Mouse (Mus musculus) neural tube, embryonic 12.5 days (tissue): Measurements from ENCODE around the gene Necap2. TPM values are rescaled to one million over a fixed set of nuclear protein-coding genes. Genes with fewer than 3 reads are reported as not detected.

Source experiments
- ATAC-seq: fragments of 200-750 bp; cut with Nextera tagmentation; 2 replicates; pipeline ENCODE4 v1.8.0; 2017; ENCODE audit warnings: low read depth, mild to moderate bottlenecking, moderate TSS enrichment, moderate library complexity; ENCODE audit not compliant: low FRiP score
- H3K27ac ChIP-seq: fragments of 300-500 bp; sonication (generic); 2 replicates; pipeline ENCODE4 v1.5.1; 2016
- H3K27me3 ChIP-seq: fragments of 300-500 bp; sonication (generic); replicated peaks from 2 replicates; pipeline ENCODE4 v1.6.1; 2016; ENCODE audit warnings: mild to moderate bottlenecking
- H3K36me3 ChIP-seq: fragments of 300-500 bp; sonication (generic); 2 replicates; pipeline ENCODE4 v1.6.1; 2016; ENCODE audit warnings: mild to moderate bottlenecking
- H3K4me1 ChIP-seq: fragments of 300-500 bp; sonication (generic); 2 replicates; pipeline ENCODE4 v1.6.1; 2016
- H3K4me2 ChIP-seq: fragments of 300-500 bp; sonication (generic); replicated peaks from 2 replicates; pipeline ENCODE4 v1.6.1; 2016; ENCODE audit warnings: mild to moderate bottlenecking
- H3K4me3 ChIP-seq: fragments of 300-500 bp; sonication (generic); 2 replicates; pipeline ENCODE4 v1.5.1; 2016
- H3K9ac ChIP-seq: fragments of 300-500 bp; sonication (generic); 2 replicates; pipeline ENCODE4 v1.6.1; 2016; ENCODE audit warnings: mild to moderate bottlenecking
- H3K9me3 ChIP-seq: fragments of 300-500 bp; sonication (generic); 2 replicates; pipeline ENCODE4 v1.6.1; 2016; ENCODE audit warnings: mild to moderate bottlenecking
- WGBS: fragments of 180-500 bp; shearing (Covaris S2); methylation state at CpG from one replicate; pipeline ENCODE4 v1.1.7; 2016; 5-methylcytosine and 5-hydroxymethylcytosine counted together
- polyA plus RNA-seq: library from polyadenylated mRNA; unstranded; fragments of >200 nt; fragmentation: Nextera tagmentation; extraction: Ambion mirVana; gene quantifications from 2 replicates; pipeline ENCODE4 v1.2.1, GENCODE M21; 2016

Necap2 gene
- 55.0 and 61.2 TPM in 2 replicates for polyA plus RNA-seq

DNA sequence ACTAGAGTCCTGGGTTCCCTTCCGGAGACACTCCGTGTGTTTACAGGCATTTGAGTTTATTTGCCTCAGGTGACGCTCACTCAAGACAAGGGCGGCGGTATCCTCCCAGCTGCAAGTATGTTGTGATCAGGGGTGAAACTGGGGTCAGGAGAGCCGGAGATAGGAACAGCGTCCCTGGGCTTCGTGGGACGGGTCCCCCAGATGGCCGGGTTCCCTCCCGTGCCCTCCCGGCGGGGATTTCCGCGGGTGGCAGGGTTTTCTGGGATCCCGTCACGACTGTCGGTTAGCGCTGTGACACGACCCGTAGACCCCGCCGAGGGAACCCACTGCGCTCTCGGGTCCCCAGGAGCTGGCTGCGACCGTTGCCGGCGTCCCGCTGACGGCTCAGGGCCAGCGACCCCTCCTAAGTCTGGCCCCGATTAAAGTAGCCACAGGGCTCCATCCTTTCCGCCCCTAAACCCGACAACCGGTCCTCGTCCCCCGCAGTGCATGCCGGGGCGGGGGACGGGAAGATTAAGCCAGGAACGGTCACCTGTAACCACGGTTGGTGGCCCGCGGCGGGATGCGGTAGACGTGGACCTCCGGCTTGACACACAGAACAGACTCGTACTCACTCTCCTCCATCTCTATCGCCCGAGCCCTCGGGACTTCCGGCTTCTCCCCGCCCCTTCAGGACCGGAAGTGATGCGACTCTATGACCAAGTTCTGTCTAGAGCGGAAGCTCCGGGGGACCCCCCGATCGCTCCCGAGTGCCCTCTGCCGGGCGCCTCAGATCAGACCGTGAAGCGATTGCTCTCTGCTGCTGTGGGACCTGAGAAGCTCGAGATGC is at the start of gene Necap2:
Gene Necap2, minus strand, starts transcription at position 677 of the 829 bp plus-strand sequence.
- Histone ChIP-seq H3K4me3 (peak within 1 kb of the TSS; percentile 94), H3K36me3 (peaks cover 17% of the 10 kb centered on the region), H3K9me3 (no peaks in the 10 kb centered on the region), H3K9ac (peak within 1 kb of the TSS; percentile 93), H3K4me2 (peak within 1 kb of the TSS; percentile 97), H3K4me1 (peaks cover 15% of the 10 kb centered on the region), H3K27me3 (no peaks in the 10 kb centered on the region), H3K27ac (no peak within 1 kb of the TSS; the same call in 1 of the 2 replicates)
- WGBS: under 1% methylated on average over 67 of the region's 67 CpGs
- ATAC-seq: peak; percentile 95

GRCm38 (mm10) chr4:141123065-141123464 is 44.9 kb upstream of the Necap2 start:
- no peaks in the 10 kb centered on the region for H3K27me3 ChIP-seq
- no peak overlapping the region for H3K27ac ChIP-seq
- no peak for ATAC-seq
- no peak overlapping the region for H3K9ac ChIP-seq
- H3K4me3 ChIP-seq: no peak overlapping the region
- H3K4me1 ChIP-seq: peaks cover 15% of the 10 kb centered on the region; the same call in 1 of the 2 replicates
- no peaks in the 10 kb centered on the region for H3K9me3 ChIP-seq
- H3K4me2 ChIP-seq: no peak overlapping the region
- H3K36me3 ChIP-seq: peaks cover 8% of the 10 kb centered on the region; the same call in 1 of the 2 replicates
- WGBS: 33% methylated on average over 1 of the region's 1 CpGs

GRCm38 (mm10) chr4:141122663-141123062 is 44.5 kb upstream of the Necap2 start:
- H3K4me1 ChIP-seq: peaks cover 15% of the 10 kb centered on the region; the same call in 1 of the 2 replicates
- no peak for ATAC-seq
- H3K27me3 ChIP-seq: no peaks in the 10 kb centered on the region
- no peak overlapping the region for H3K9ac ChIP-seq
- peaks cover 10% of the 10 kb centered on the region for H3K36me3 ChIP-seq
- no peak overlapping the region for H3K4me2 ChIP-seq
- H3K9me3 ChIP-seq: no peaks in the 10 kb centered on the region
- WGBS: 86% methylated on average over 7 of the region's 7 CpGs
- no peak overlapping the region for H3K4me3 ChIP-seq
- no peak overlapping the region for H3K27ac ChIP-seq

- Histone ChIP-seq H3K9ac (no peak overlapping the region), H3K27me3 (no peaks in the 10 kb centered on the region), H3K36me3 (peaks cover 29% of the 10 kb centered on the region), H3K9me3 (no peaks in the 10 kb centered on the region), H3K4me1 (peaks cover 13% of the 10 kb centered on the region; the same call in 1 of the 2 replicates), H3K4me2 (no peak overlapping the region), H3K27ac (no peak overlapping the region; the same call in 1 of the 2 replicates), H3K4me3 (no peak overlapping the region)
- ATAC-seq: no peak
- 24% methylated on average over 11 of the region's 11 CpGs for WGBS
Measured at GRCm38 (mm10) chr4:141120700-141121099, 42.5 kb upstream of the Necap2 start.

DNA sequence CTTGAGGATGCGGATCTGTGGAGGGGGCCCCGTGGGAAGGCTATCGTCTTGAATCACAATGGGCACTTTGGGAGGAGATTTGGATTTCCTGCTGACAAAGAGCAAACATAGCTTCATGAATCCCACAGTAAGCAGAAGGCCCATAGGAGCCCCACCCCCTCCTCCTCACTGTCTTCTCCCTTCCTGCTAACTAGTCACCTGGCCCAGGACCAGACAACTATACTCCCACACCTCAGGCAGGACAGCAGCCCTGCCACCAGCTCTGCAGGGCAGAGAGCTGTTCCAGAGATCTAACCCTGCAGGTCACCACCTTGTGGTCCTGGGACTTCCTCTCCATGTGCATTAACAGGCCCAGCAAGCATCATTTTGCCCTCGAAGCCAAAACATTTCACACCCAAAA is 40.5 kb upstream of the Necap2 start:
- Histone ChIP-seq H3K36me3 (peaks cover 47% of the 10 kb centered on the region), H3K4me1 (peaks cover 8% of the 10 kb centered on the region; the same call in 1 of the 2 replicates), H3K9ac (no peak overlapping the region), H3K9me3 (no peaks in the 10 kb centered on the region), H3K27ac (no peak overlapping the region), H3K4me2 (no peak overlapping the region), H3K27me3 (no peaks in the 10 kb centered on the region), H3K4me3 (no peak overlapping the region)
- no peak for ATAC-seq
- 77% methylated on average over 4 of the region's 4 CpGs for WGBS

DNA sequence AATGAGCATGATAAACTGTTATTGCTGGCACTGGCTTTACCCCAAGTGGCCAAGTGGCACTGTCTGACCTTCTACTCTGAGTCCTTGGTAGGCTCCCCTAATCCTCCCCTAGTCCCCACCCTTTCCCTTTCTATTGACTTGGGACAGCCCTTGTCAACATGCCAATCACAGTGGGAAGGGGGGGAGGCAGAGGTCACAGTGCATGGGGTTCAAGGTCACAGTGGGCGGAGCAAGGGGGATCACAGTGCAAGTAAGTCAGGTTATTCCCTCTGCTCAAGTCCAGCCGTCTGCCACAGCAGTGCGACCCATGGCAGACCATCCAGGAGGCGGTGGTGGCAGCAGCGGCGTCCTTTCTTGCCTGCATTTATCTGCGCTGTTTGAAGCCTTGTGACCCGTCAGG is 37.2 kb upstream of the Necap2 start:
- Histone ChIP-seq H3K9ac (no peak overlapping the region), H3K36me3 (peaks cover 77% of the 10 kb centered on the region), H3K4me3 (no peak overlapping the region), H3K27ac (no peak overlapping the region), H3K9me3 (no peaks in the 10 kb centered on the region), H3K4me2 (no peak overlapping the region), H3K27me3 (no peaks in the 10 kb centered on the region), H3K4me1 (0 out of 2 replicates have a peak, but pooled peaks cover 4% of the 10 kb centered on the region)
- 88% methylated on average over 8 of the region's 8 CpGs for WGBS
- ATAC-seq: no peak

GRCm38 (mm10) chr4:141114521-141114981 is 36.4 kb upstream of the Necap2 start:
- WGBS: 89% methylated on average over 6 of the region's 6 CpGs
- Histone ChIP-seq H3K4me3 (no peak overlapping the region), H3K4me1 (no peaks in the 10 kb centered on the region), H3K9ac (no peak overlapping the region), H3K27me3 (no peaks in the 10 kb centered on the region), H3K4me2 (no peak overlapping the region), H3K9me3 (no peaks in the 10 kb centered on the region), H3K36me3 (peaks cover 80% of the 10 kb centered on the region), H3K27ac (no peak overlapping the region)
- ATAC-seq: no peak

- no peak overlapping the region for H3K4me2 ChIP-seq
- no peaks in the 10 kb centered on the region for H3K9me3 ChIP-seq
- H3K4me1 ChIP-seq: no peaks in the 10 kb centered on the region
- no peaks in the 10 kb centered on the region for H3K27me3 ChIP-seq
- no peak for ATAC-seq
- peaks cover 79% of the 10 kb centered on the region for H3K36me3 ChIP-seq
- 85% methylated on average over 7 of the region's 7 CpGs for WGBS
- H3K4me3 ChIP-seq: no peak overlapping the region
- H3K27ac ChIP-seq: no peak overlapping the region
- no peak overlapping the region for H3K9ac ChIP-seq
Measured at GRCm38 (mm10) chr4:141113831-141114230, 35.7 kb upstream of the Necap2 start.

DNA sequence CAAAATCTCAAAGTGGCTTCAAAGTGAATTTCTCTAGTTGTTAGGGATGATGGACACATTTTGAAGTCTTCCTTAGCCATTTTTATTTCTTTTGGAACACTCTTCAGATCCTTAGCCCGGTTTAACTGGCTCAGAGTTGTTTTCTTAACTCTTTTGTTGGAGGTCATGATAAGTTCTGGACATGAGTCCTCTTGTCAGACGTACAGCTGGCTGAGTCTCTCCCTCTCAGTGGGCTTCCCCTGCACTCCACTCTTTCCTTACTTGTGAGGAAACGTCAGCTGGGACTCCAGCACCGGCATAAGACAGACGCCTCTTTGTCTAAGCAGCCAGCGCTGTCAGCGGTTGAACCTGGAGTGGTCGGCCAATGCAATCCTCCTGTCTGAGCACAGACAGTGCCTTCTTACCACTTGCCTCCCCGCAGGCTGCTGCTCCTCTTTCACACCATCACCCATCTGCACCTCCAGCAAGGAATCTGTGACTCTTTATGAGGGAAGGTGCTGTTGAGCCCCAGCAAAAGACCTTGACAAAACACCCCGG is 30.1 kb upstream of the Necap2 start:
- ATAC-seq: no peak

DNA sequence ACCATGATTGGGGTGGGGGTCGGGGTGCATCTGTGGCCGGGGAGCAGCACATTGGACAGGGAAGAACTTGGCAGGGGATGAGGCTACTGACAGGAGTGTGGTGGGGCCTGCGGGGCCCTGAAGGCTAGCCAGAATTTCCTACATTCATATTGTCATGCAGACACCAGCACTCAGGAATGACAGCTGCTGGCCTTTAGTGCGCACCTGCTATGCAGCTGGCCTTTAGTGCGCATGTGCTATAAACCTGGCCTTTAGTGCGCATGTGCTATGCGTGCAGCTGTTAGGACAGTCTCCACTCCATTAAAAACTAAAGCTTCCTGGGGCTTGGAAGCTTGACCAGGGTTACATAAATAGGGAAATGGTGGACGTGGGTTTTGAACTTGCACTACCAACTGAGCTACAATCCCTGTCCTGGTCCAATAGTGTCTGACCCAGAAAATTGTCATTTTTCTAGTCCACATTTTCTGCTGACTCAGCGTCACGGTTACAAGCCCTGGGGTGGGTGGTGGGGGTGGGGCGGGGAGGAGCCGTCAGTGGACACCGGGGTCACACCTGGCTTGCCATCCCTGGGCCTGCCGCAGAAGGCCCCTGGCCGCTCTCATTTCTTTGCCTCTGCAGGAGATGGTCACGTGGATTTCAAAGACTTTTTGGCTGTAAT is 28.5 kb upstream of the Necap2 start:
- Histone ChIP-seq H3K36me3 (peaks cover 15% of the 10 kb centered on the region), H3K9ac (no peak overlapping the region), H3K9me3 (no peaks in the 10 kb centered on the region), H3K4me1 (no peaks in the 10 kb centered on the region), H3K4me2 (no peak overlapping the region), H3K4me3 (no peak overlapping the region), H3K27ac (no peak overlapping the region), H3K27me3 (no peaks in the 10 kb centered on the region)
- ATAC-seq: 0 out of 2 replicates have a peak, but pooled peaks have one; percentile 17
- 78% methylated on average over 16 of the region's 16 CpGs for WGBS

More for the DNA sequence above, 30.1 kb upstream of the Necap2 start:
- Histone ChIP-seq H3K27me3 (no peaks in the 10 kb centered on the region), H3K4me2 (no peak overlapping the region), H3K36me3 (peaks cover 30% of the 10 kb centered on the region), H3K4me1 (no peaks in the 10 kb centered on the region), H3K27ac (no peak overlapping the region), H3K4me3 (no peak overlapping the region), H3K9me3 (no peaks in the 10 kb centered on the region), H3K9ac (no peak overlapping the region)
- WGBS: 47% methylated on average over 10 of the region's 10 CpGs

DNA sequence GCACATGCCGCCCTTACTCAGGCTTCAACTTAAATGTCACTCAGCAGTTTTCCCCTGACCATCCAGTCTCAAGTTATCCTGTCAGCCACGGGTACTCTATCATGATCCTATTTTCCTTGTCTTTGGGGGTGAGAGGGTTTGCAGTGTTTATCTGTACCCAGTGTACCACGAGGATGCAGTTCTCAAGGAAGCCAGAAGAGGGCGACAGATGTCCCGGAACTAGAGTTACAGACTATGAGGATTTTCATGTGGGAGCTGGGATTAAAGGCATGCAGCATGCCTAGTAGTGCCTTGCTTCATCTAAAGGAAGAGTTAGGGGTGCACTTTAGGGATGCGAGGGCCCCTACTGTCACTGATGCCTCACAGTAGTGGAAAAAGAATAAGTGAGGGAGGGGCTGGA is 23.7 kb upstream of the Necap2 start:
- no peak for ATAC-seq
- Histone ChIP-seq H3K4me2 (no peak overlapping the region), H3K36me3 (no peaks in the 10 kb centered on the region), H3K27me3 (no peaks in the 10 kb centered on the region), H3K9me3 (no peaks in the 10 kb centered on the region), H3K4me3 (no peak overlapping the region), H3K27ac (no peak overlapping the region), H3K9ac (no peak overlapping the region), H3K4me1 (0 out of 2 replicates have a peak, but pooled peaks cover under 1% of the 10 kb centered on the region)
- WGBS: 62% methylated on average over 6 of the region's 6 CpGs

DNA sequence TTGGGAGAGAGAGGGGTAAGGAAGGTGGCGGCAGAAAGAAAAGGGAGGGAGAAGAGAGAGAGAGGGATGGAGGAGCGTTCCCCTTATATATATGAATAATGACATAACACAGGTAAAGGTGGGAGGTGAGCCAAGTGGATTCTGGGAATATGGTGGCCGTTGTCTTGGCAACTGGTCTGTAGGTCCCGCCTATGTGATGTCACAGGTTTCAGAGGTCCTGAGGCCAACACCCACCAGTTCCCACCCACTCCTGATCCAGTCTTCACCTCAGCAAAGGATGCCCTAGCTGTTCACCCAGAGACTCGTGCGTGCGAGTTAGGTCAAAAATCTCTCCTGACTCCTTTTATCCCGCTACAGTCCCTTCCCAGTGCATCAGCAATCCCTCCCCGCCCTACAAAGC is 23.1 kb upstream of the Necap2 start:
- Histone ChIP-seq H3K4me3 (no peak overlapping the region), H3K9me3 (no peaks in the 10 kb centered on the region), H3K9ac (no peak overlapping the region), H3K36me3 (no peaks in the 10 kb centered on the region), H3K4me1 (0 out of 2 replicates have a peak, but pooled peaks cover 2% of the 10 kb centered on the region), H3K27me3 (no peaks in the 10 kb centered on the region), H3K27ac (no peak overlapping the region), H3K4me2 (no peak overlapping the region)
- ATAC-seq: no peak
- WGBS: 91% methylated on average over 9 of the region's 9 CpGs
